Mouse (Mus musculus) kidney, postnatal 0 days (tissue): ENCODE measurements at regions not wholly inside any gene's neighbourhood (a gene's known extent, or its start where the extent isn't known, plus 50 kb on each side); places are given as distances from the start of the nearest gene placed in this dataset.

Source experiments
- ATAC-seq: fragments of 200-750 bp; cut with Nextera tagmentation; replicated peaks from 2 replicates; pipeline ENCODE4 v1.8.0; 2017; ENCODE audit warnings: low read depth, moderate number of reproducible peaks, moderate TSS enrichment, moderate library complexity; ENCODE audit not compliant: low FRiP score
- DNase-seq: peaks from one replicate; pipeline ENCODE4 v3.0.0-alpha.2; 2016; ENCODE audit warnings: low spot score
- H3K27ac ChIP-seq: fragments of 300-500 bp; sonication (generic); 2 replicates; pipeline ENCODE4 v1.5.1; 2014; ENCODE audit warnings: mild to moderate bottlenecking
- H3K27me3 ChIP-seq: fragments of 300-500 bp; sonication (generic); 2 replicates; pipeline ENCODE4 v1.6.1; 2014; ENCODE audit warnings: low read length, mixed read lengths; ENCODE audit not compliant: insufficient read depth
- H3K36me3 ChIP-seq: fragments of 300-500 bp; sonication (generic); 2 replicates; pipeline ENCODE4 v1.6.1; 2014; ENCODE audit warnings: low read length, mixed read lengths; ENCODE audit not compliant: insufficient read depth
- H3K4me1 ChIP-seq: fragments of 300-500 bp; sonication (generic); replicated peaks from 2 replicates; pipeline ENCODE4 v1.6.1; 2014; ENCODE audit warnings: antibody characterized with exemption, low read length, mixed read lengths; ENCODE audit not compliant: insufficient read depth
- H3K4me2 ChIP-seq: fragments of 300-500 bp; sonication (generic); 2 replicates; pipeline ENCODE4 v1.6.1; 2014; ENCODE audit warnings: mild to moderate bottlenecking, low read length, moderate library complexity, mixed read lengths
- H3K4me3 ChIP-seq: fragments of 300-500 bp; sonication (generic); replicated peaks from 2 replicates; pipeline ENCODE4 v1.5.1; 2014; ENCODE audit warnings: low read depth, low read length
- H3K9ac ChIP-seq: fragments of 300-500 bp; sonication (generic); 2 replicates; pipeline ENCODE4 v1.6.1; 2014; ENCODE audit warnings: low read depth, low read length
- H3K9me3 ChIP-seq: fragments of 300-500 bp; sonication (generic); replicated peaks from 2 replicates; pipeline ENCODE4 v1.6.1; 2016; ENCODE audit warnings: low read length, inconsistent platforms, mixed read lengths
- CTCF ChIP-seq: IDR thresholded peaks from 2 replicates; pipeline ENCODE4 v1.5.1; 2016; ENCODE audit warnings: antibody characterized with exemption, low read depth, mild to moderate bottlenecking, moderate library complexity
- WGBS: fragments of 180-500 bp; shearing (Covaris S2); extraction: QIAGEN DNeasy Blood & Tissue Kit; methylation state at CpG from one replicate; pipeline ENCODE4 v1.1.7; 2014; 5-methylcytosine and 5-hydroxymethylcytosine counted together

DNA sequence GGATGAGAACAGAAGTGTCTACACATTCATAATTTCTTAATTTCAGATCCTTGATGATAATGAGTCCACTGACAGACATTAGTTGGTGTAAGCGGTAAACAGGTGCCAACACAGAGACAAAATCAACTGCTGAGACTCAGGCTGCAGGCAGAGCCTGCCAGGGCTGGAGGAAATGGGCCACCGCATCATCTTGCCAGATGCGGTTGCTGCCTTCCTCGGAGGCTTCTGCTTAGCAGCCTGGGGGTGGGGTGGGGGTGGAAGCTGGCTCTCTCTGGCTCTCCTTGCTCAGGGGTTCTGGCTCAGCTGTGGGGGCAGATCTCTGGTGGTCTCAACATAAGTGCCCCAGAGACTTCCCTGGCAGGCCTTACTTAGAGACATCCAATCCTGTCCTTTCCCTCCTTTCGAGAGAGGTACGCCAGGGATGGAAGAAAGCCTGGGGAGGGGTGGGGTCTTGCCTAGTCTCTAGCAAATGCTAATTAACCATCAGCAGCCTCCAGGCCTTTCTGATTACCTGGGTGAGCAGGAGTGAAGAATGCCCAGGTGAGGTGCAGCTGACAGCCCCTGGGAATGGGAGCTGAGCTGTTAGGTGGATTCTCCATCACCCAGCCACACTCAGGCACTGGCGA is 52.7 kb upstream of the Nxpe4 start:
- no peak for ATAC-seq
- WGBS: 71% methylated on average over 7 of the region's 7 CpGs
- no peak for TF ChIP-seq CTCF

DNA sequence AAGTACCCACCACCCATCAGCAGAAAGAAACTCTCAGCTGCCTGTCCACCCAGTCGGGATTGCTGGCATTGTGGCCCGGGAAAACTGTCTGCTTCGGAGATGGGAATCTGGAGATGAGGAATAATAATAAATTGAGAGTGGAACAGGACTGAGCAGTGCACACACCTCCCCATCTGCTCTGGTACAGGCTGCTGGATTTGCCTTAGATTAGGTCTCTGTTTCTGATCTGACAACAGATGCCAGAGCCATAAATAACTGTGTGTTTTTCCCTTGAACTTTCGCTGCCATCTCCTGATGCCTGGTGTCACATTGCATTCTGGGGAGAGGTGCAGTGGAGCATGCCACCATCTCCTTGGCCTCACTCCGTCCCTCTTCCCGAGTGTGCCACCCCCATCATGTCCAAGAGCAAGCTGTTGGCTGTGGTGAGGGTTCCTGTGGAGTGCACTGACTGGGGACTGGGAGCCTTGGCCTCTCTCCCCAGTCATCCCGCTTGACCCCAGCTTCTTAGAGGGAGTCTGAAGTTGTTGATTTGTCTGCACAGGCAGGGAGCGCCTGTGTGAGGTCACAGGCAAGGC is 50.4 kb upstream of the Nxpe4 start:
- TF ChIP-seq CTCF: no peak
- Histone ChIP-seq H3K4me2 (no peak overlapping the region), H3K27ac (no peak overlapping the region), H3K9me3 (no peaks in the 10 kb centered on the region), H3K9ac (no peak overlapping the region), H3K4me1 (no peaks in the 10 kb centered on the region), H3K36me3 (no peaks in the 10 kb centered on the region), H3K27me3 (no peaks in the 10 kb centered on the region), H3K4me3 (no peak overlapping the region)
- DNase-seq (peak; percentile 77), ATAC-seq (peak; percentile 29; the same call in 1 of the 2 replicates)
- WGBS: 23% methylated on average over 8 of the region's 8 CpGs

More for the DNA sequence above, 52.7 kb upstream of the Nxpe4 start:
- no peaks in the 10 kb centered on the region for H3K9me3 ChIP-seq
- no peaks in the 10 kb centered on the region for H3K36me3 ChIP-seq
- no peak overlapping the region for H3K9ac ChIP-seq
- H3K27ac ChIP-seq: no peak overlapping the region
- no peaks in the 10 kb centered on the region for H3K4me1 ChIP-seq
- H3K4me2 ChIP-seq: no peak overlapping the region
- no peak for DNase-seq
- H3K4me3 ChIP-seq: no peak overlapping the region
- no peaks in the 10 kb centered on the region for H3K27me3 ChIP-seq
